Mouse (Mus musculus) intestine, postnatal 0 days (tissue): ENCODE results near the gene Zranb3. TPM values are rescaled to one million over a fixed set of nuclear protein-coding genes. Genes with fewer than 3 reads are reported as not detected.
"Not testable (repeated sequence)": the region's sequence is repeated elsewhere in the genome, so short reads cannot be mapped to it uniquely, and the experiment has no call there.

Experiments used
- ATAC-seq: fragments of 200-750 bp; cut with Nextera tagmentation; 2 replicates; pipeline ENCODE4 v1.8.0; 2017; ENCODE audit warnings: mild to moderate bottlenecking, moderate TSS enrichment, moderate library complexity
- H3K27ac ChIP-seq: fragments of 300-500 bp; sonication (generic); 2 replicates; pipeline ENCODE4 v1.5.1; 2014; ENCODE audit warnings: mild to moderate bottlenecking, low read depth, low read length, moderate library complexity
- H3K27me3 ChIP-seq: fragments of 300-500 bp; sonication (generic); replicated peaks from 2 replicates; pipeline ENCODE4 v1.6.1; 2014; ENCODE audit warnings: low read length, mixed read lengths; ENCODE audit not compliant: control insufficient read depth, insufficient read depth
- H3K36me3 ChIP-seq: fragments of 300-500 bp; sonication (generic); 2 replicates; pipeline ENCODE4 v1.6.1; 2014; ENCODE audit warnings: mild to moderate bottlenecking, moderate library complexity; ENCODE audit not compliant: control insufficient read depth, insufficient read depth
- H3K4me1 ChIP-seq: fragments of 300-500 bp; sonication (generic); replicated peaks from 2 replicates; pipeline ENCODE4 v1.6.1; 2014; ENCODE audit warnings: antibody characterized with exemption, low read length, mixed read lengths; ENCODE audit not compliant: control insufficient read depth, insufficient read depth
- H3K4me2 ChIP-seq: fragments of 300-500 bp; sonication (generic); replicated peaks from 2 replicates; pipeline ENCODE4 v1.6.1; 2014; ENCODE audit warnings: low read depth, mild to moderate bottlenecking, moderate library complexity
- H3K4me3 ChIP-seq: fragments of 300-500 bp; sonication (generic); 2 replicates; pipeline ENCODE4 v1.5.1; 2014; ENCODE audit warnings: low read depth, low read length
- H3K9ac ChIP-seq: fragments of 300-500 bp; sonication (generic); 2 replicates; pipeline ENCODE4 v1.6.1; 2014; ENCODE audit warnings: mild to moderate bottlenecking, low read depth, low read length
- H3K9me3 ChIP-seq: fragments of 300-500 bp; sonication (generic); 2 replicates; pipeline ENCODE4 v1.6.1; 2016; ENCODE audit warnings: mixed run types; ENCODE audit not compliant: control insufficient read depth
- CTCF ChIP-seq: sonication (generic); IDR thresholded peaks from 2 replicates; pipeline ENCODE4 v1.5.1; 2016; ENCODE audit warnings: low read depth, mild to moderate bottlenecking, control low read depth, antibody characterized with exemption, moderate library complexity
- WGBS: fragments of 180-500 bp; shearing (Covaris S2); extraction: QIAGEN DNeasy Blood & Tissue Kit; methylation state at CpG from one replicate; pipeline ENCODE4 v1.1.7; 2014; 5-methylcytosine and 5-hydroxymethylcytosine counted together
- polyA plus RNA-seq: library from polyadenylated mRNA; unstranded; fragments of >200 nt; fragmentation: Nextera tagmentation; extraction: Ambion mirVana; gene quantifications from 2 replicates; pipeline ENCODE4 v1.2.1, GENCODE M21; 2015

The Zranb3 gene
- polyA plus RNA-seq, 1 experiment from 2014 or later, result 1.4 TPM

- no peak overlapping the region for H3K4me3 ChIP-seq
- H3K27ac ChIP-seq, result no peak overlapping the region
- no peak for TF ChIP-seq CTCF
- no peak overlapping the region for H3K4me2 ChIP-seq
- H3K4me1 ChIP-seq, result no peaks in the 10 kb centered on the region
- no peak for ATAC-seq
- H3K36me3 ChIP-seq, result no peaks in the 10 kb centered on the region
- no peak overlapping the region for H3K9ac ChIP-seq
- no peaks in the 10 kb centered on the region for H3K9me3 ChIP-seq
- 50% methylated on average over 5 of the region's 5 CpGs for WGBS
- H3K27me3 ChIP-seq, result no peaks in the 10 kb centered on the region
Observed at GRCm38 (mm10) chr1:127958801-127959200, 144.0 kb downstream of the Zranb3 start.

- no peak overlapping the region for H3K27ac ChIP-seq
- WGBS, result 100% methylated on average over 1 of the region's 1 CpGs
- H3K4me2 ChIP-seq, result no peak overlapping the region
- H3K9ac ChIP-seq, result no peak overlapping the region
- H3K27me3 ChIP-seq, result no peaks in the 10 kb centered on the region
- no peak overlapping the region for H3K4me3 ChIP-seq
- no peaks in the 10 kb centered on the region for H3K4me1 ChIP-seq
- no peaks in the 10 kb centered on the region for H3K36me3 ChIP-seq
- no peaks in the 10 kb centered on the region for H3K9me3 ChIP-seq
- ATAC-seq, result no peak
- TF ChIP-seq CTCF, result no peak
Observed at GRCm38 (mm10) chr1:127956524-127956923, 146.3 kb downstream of the Zranb3 start.

GRCm38 (mm10) chr1:127954800-127955199 is 148.0 kb downstream of the Zranb3 start:
- no peak overlapping the region for H3K9ac ChIP-seq
- TF ChIP-seq CTCF, result no peak
- 61% methylated on average over 4 of the region's 4 CpGs for WGBS
- H3K4me3 ChIP-seq, result no peak overlapping the region
- no peaks in the 10 kb centered on the region for H3K4me1 ChIP-seq
- no peaks in the 10 kb centered on the region for H3K36me3 ChIP-seq
- H3K4me2 ChIP-seq, result no peak overlapping the region
- H3K27ac ChIP-seq, result no peak overlapping the region
- no peak for ATAC-seq
- H3K27me3 ChIP-seq, result no peaks in the 10 kb centered on the region
- H3K9me3 ChIP-seq, result no peaks in the 10 kb centered on the region

- H3K4me1 ChIP-seq, H3K9ac ChIP-seq, H3K4me2 ChIP-seq, H3K36me3 ChIP-seq, H3K27ac ChIP-seq, H3K4me3 ChIP-seq, H3K9me3 ChIP-seq, H3K27me3 ChIP-seq, ATAC-seq: not testable (repeated sequence)
- WGBS, result 74% methylated on average over 4 of the region's 4 CpGs
Observed at GRCm38 (mm10) chr1:127954198-127954597, 148.6 kb downstream of the Zranb3 start.

- no peak overlapping the region for H3K9ac ChIP-seq
- no peaks in the 10 kb centered on the region for H3K36me3 ChIP-seq
- H3K27me3 ChIP-seq, result no peaks in the 10 kb centered on the region
- H3K4me1 ChIP-seq, result no peaks in the 10 kb centered on the region; the same call in 1 of the 2 replicates
- WGBS, result 89% methylated on average over 4 of the region's 4 CpGs
- TF ChIP-seq CTCF, result no peak
- no peak for ATAC-seq
- no peak overlapping the region for H3K4me2 ChIP-seq
- H3K4me3 ChIP-seq, result no peak overlapping the region
- no peaks in the 10 kb centered on the region for H3K9me3 ChIP-seq
- H3K27ac ChIP-seq, result no peak overlapping the region
Observed at GRCm38 (mm10) chr1:127952276-127952675, 150.6 kb downstream of the Zranb3 start.

GRCm38 (mm10) chr1:127948748-127949147 is 154.1 kb downstream of the Zranb3 start:
- 73% methylated on average over 5 of the region's 5 CpGs for WGBS
- H3K9ac ChIP-seq, result no peak overlapping the region
- H3K4me3 ChIP-seq, result no peak overlapping the region
- no peaks in the 10 kb centered on the region for H3K9me3 ChIP-seq
- H3K27ac ChIP-seq, result no peak overlapping the region
- H3K36me3 ChIP-seq, result no peaks in the 10 kb centered on the region
- peaks cover 4% of the 10 kb centered on the region; the same call in 1 of the 2 replicates for H3K4me1 ChIP-seq
- no peak for ATAC-seq
- H3K27me3 ChIP-seq, result no peaks in the 10 kb centered on the region
- H3K4me2 ChIP-seq, result no peak overlapping the region
- TF ChIP-seq CTCF, result no peak
